Mouse (Mus musculus): Measurements from ENCODE around the gene Zfp738.
"Not testable (repeated sequence)": the region's sequence is repeated elsewhere in the genome, so short reads cannot be mapped to it uniquely, and the experiment has no call there.

Zfp738 gene

DNA sequence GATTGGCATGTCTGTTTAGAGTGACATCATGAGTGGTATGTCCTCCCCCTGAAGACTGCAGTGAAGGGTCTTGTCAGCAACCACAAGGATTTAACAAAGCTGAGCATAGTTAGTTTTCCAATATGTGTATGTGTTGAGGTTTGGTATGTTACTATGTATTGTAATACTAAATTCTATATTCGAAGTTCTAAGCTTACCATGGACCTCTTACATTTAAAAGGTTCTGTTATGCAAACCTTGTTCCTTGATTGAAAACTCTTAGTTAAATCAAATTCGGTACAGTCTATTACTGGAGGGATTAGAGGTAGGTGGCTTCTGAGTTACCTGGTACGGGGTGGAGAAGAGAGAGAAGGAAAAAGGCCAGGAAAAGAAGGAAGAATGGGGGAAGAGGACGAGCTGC lies at the start of gene Zfp738:
Gene Zfp738 (minus strand): TSS at position 101 of the 400 bp plus-strand sequence.
- no peak for DNase-seq

GRCm38 (mm10) chr13:67734391-67734790 lies 47.5 kb upstream of the Zfp738 start:
- not testable (repeated sequence) for DNase-seq

GRCm38 (mm10) chr13:67729441-67729840 lies 42.6 kb upstream of the Zfp738 start:
- DNase-seq: peak; percentile 36

- DNase-seq: peak; percentile 76
Measured at GRCm38 (mm10) chr13:67728641-67729318, 41.9 kb upstream of the Zfp738 start, which contains the start of gene Zfp65. Zfp65 (minus strand) TSS chr13:67729173.

DNA sequence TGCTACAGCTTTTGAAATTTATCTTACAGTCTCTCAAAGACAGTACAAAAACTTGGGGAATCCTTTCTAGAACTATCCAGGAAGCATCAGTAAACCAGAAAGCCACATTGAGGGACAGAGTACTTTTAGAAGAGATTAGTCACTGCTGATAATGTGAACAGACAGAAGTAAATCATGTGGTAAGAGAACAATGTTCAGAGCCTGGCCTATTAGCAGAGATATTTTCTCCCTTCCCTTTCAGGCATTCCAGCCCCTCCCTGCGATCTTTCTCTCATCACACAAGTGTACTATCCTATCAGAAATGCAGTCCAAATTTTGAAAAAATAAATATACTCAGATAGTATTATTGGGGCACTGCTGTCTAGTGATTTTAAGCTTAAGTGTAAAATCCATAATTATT lies 41.2 kb upstream of the Zfp738 start:
- DNase-seq: no peak

- not testable (repeated sequence) for DNase-seq
Measured at GRCm38 (mm10) chr13:67725331-67725730, 38.5 kb upstream of the Zfp738 start.

DNA sequence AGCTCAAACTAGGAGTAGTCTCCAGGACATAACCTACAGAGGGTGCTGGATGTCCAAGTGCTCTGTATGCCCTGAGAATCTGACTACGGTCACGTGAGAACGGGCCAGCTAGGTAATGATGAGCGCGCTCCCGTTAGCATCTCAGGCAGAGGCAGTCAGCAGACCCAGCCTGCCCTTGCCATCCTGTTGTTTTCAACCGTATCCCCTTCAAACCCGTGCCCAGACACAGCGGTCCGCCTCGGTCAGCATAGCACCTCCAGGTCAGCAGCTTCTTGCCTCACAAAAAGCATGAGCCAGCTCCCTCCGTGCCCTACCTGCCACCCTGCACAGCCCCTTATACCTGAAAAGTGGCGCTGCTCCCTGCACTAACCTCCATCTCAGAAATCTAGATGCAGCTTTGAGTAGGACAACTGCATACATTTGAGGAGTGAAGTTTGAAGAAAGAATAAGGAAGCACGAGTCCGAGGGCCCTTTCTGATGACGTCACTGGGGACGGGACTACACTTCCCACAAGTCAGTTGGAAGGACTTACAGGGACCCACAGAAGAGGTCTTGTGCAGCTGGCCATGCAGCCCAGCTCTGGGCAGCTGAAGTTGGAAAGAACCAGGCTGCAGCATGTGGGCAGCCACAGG lies 37.1 kb upstream of the Zfp738 start:
- DNase-seq: peak; percentile 92

- DNase-seq: not testable (repeated sequence)
Measured at GRCm38 (mm10) chr13:67683841-67684240, 3.0 kb downstream of the Zfp738 start.

DNA sequence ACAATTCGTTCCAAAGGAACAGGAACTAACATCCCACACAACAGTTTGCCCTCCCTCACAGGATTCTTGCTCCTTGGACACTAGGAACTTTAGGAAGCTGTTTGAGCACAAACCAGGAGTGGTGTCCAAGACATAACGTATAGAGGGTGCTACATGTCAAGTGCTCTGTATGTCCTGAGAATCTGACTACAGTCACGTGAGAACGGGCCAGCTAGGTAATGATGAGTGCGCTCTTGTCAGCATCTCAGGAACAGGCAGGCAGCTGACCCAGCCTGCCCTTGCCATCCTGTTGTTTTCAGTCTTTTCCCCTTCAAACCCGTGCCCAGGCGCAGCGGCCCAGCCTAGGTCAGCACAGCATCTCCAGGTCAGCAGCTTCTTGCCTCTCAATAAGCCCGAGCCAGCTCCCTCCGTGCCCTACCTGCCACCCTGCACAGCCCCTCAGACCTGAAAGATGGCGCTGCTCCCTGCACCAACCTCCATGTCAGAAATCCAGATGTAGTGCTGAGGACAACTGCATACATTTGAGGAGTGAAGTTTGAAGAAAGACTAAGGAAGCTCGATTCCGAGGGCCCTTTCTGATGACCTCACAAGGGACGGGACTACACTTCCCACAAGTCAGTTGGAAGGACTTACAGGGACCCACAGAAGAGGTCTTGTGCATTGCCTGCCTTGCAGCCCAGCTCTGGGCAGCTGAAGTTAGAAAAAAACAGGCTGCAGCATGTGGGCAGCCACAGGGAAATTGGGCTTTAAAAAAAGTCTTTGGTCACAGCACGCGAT lies 3.7 kb downstream of the Zfp738 start:
- DNase-seq: peak; percentile 90

- DNase-seq: no peak
Measured at GRCm38 (mm10) chr13:67674902-67675301, 12.0 kb downstream of the Zfp738 start.

DNA sequence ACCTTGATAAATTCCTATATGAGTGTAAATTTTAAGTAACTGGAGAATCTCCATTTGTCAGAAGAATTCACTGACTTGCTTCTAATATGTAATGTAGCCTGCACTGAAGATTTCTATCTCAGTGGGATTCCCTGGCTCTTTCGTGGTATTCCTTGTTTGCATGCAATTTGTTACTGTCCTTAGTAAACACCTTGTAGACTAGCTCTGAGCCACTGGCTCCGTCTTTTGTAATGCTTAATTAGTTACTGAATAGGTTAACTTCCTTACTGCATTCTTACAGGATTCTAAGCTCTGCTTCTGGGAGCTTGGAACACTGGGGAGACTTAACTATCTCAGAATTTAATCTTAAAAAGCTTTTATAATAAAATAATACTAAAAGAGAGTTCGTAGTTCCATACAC lies 34.4 kb downstream of the Zfp738 start:
- DNase-seq: no peak

DNA sequence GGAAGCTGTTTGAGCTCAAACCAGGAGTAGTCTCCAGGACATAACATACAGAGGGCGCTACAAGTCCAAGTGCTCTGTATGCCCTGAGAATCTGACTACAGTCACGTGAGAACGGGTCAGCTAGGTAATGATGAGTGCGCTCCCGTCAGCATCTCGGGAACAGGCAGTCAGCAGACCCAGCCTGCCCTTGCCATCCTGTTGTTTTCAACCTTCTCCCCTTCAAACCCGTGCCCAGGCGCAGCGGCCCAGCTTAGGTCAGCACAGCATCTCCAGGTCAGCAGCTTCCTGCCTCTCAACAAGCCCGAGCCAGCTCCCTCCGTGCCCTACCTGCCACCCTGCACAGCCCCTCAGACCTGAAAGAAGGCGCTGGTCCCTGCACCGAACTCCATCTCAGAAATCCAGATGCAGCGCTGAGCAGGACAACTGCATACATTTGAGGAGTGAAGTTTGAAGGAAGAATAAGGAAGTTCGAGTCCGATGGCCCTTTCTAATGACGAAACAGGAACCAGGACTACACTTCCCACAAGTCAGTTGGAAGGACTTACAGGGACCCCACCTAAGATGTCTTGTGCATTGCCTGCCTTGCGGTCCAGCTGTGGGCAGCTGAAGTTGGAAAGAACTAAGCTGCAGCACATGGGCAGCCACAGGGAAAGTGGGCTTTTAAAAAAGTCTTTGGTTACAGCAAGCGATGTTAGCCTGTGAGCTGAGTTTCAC lies 49.4 kb downstream of the Zfp738 start, which contains the start of the genes Gm49345 and Zfp729a:
Gene Gm49345 (minus strand): TSS at position 476 of the 714 bp plus-strand sequence.
Gene Zfp729a (minus strand): TSS at position 498 of the 714 bp plus-strand sequence.
- peak; percentile 88 for DNase-seq

GRCm38 (mm10) chr13:67610108-67610507 lies 76.8 kb downstream of the Zfp738 start:
- no peak for DNase-seq

DNA sequence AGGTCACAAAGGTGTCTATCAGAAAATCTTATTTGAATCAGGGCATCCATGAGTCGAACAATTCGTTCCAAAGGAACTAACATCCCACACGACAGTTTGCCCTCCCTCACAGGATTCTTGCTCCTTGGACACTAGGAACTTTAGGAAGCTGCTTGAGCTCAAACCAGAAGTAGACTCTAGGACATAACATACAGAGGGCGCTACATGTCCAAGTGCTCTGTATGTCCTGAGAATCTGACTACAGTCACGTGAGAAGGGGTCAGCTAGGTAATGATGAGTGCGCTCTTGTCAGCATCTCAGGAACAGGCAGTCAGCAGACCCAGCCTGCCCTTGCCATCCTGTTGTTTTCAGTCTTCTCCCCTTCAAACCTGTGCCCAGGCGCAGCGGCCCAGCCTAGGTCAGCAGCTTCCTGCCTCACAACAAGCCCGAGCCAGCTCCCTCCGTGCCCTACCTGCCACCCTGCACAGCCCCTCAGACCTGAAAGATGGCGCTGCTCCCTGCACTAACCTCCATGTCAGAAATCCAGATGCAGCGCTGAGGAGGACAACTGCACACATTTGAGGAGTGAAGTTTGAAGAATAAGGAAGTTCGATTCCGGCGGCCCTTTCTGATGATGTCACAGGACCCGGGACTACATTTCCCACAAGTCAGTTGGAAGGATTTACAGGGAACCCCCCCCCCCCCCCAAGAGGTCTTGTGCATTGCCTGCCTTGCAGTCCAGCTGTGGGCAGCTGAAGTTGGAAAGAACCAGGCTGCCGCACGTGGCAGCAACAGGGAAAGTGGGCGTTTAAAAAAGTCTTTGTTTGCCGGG lies 77.6 kb downstream of the Zfp738 start, which contains the start of gene Zfp729b:
Gene Zfp729b (minus strand): TSS at position 642 of the 811 bp plus-strand sequence.
- peak; percentile 88 for DNase-seq
